Mouse (Mus musculus): ENCODE measurements at regions not wholly inside any gene's neighbourhood (a gene's known extent, or its start where the extent isn't known, plus 50 kb on each side); places are given as distances from the start of the nearest gene placed in this dataset.

- no peak overlapping the region for H3K4me3 ChIP-seq (replicated peaks)
- TF ChIP-seq GATA1 (IDR thresholded peaks at IDR 0.05; ENCODE audit: low read length) (no peak), TAL1 (IDR thresholded peaks at IDR 0.05; ENCODE audit: low read length) (no peak)
- no peaks in the 10 kb centered on the region for H3K9me3 ChIP-seq (ENCODE audit: control insufficient read depth, low read length)
- no peaks in the 10 kb centered on the region for H3K27me3 ChIP-seq (ENCODE audit: control insufficient read depth)
- no peaks in the 10 kb centered on the region for H3K36me3 ChIP-seq (ENCODE audit: control insufficient read depth)
- no peaks in the 10 kb centered on the region for H3K4me1 ChIP-seq (ENCODE audit: control insufficient read depth)
Observed at GRCm38 (mm10) chr9:32002924-32003323, 89.7 kb upstream of the Barx2 start.

GRCm38 (mm10) chr9:32003730-32004129, 90.5 kb upstream of the Barx2 start:
- no peak overlapping the region for H3K4me3 ChIP-seq (replicated peaks)
- H3K36me3 ChIP-seq (ENCODE audit: control insufficient read depth): no peaks in the 10 kb centered on the region
- no peaks in the 10 kb centered on the region for H3K9me3 ChIP-seq (ENCODE audit: control insufficient read depth, low read length)
- TF ChIP-seq GATA1 (IDR thresholded peaks at IDR 0.05; ENCODE audit: low read length): no peak
- TF ChIP-seq TAL1 (IDR thresholded peaks at IDR 0.05; ENCODE audit: low read length): no peak
- no peaks in the 10 kb centered on the region for H3K4me1 ChIP-seq (ENCODE audit: control insufficient read depth)
- no peaks in the 10 kb centered on the region for H3K27me3 ChIP-seq (ENCODE audit: control insufficient read depth)

GRCm38 (mm10) chr9:32005348-32005747, 92.1 kb upstream of the Barx2 start:
- Histone ChIP-seq H3K36me3 (ENCODE audit: control insufficient read depth) (no peaks in the 10 kb centered on the region), H3K4me1 (ENCODE audit: control insufficient read depth) (no peaks in the 10 kb centered on the region), H3K27me3 (ENCODE audit: control insufficient read depth) (no peaks in the 10 kb centered on the region), H3K4me3 (replicated peaks) (no peak overlapping the region), H3K9me3 (ENCODE audit: control insufficient read depth, low read length) (no peaks in the 10 kb centered on the region)
- TF ChIP-seq TAL1 (IDR thresholded peaks at IDR 0.05; ENCODE audit: low read length): no peak
- TF ChIP-seq GATA1 (IDR thresholded peaks at IDR 0.05; ENCODE audit: low read length): no peak

GRCm38 (mm10) chr9:32006350-32006749, 93.1 kb upstream of the Barx2 start:
- TF ChIP-seq GATA1 (IDR thresholded peaks at IDR 0.05; ENCODE audit: low read length): no peak
- no peak for TF ChIP-seq TAL1 (IDR thresholded peaks at IDR 0.05; ENCODE audit: low read length)
- Histone ChIP-seq H3K36me3 (ENCODE audit: control insufficient read depth) (no peaks in the 10 kb centered on the region), H3K4me1 (ENCODE audit: control insufficient read depth) (no peaks in the 10 kb centered on the region), H3K9me3 (ENCODE audit: control insufficient read depth, low read length) (no peaks in the 10 kb centered on the region), H3K4me3 (replicated peaks) (no peak overlapping the region), H3K27me3 (ENCODE audit: control insufficient read depth) (no peaks in the 10 kb centered on the region)

- Histone ChIP-seq H3K27me3 (ENCODE audit: control insufficient read depth) (no peaks in the 10 kb centered on the region), H3K36me3 (ENCODE audit: control insufficient read depth) (no peaks in the 10 kb centered on the region), H3K4me1 (ENCODE audit: control insufficient read depth) (no peaks in the 10 kb centered on the region), H3K4me3 (replicated peaks) (no peak overlapping the region), H3K9me3 (ENCODE audit: control insufficient read depth, low read length) (no peaks in the 10 kb centered on the region)
- TF ChIP-seq TAL1 (IDR thresholded peaks at IDR 0.05; ENCODE audit: low read length): no peak
Observed at GRCm38 (mm10) chr9:32010953-32011770, 97.9 kb upstream of the Barx2 start.

GRCm38 (mm10) chr9:32016286-32016685, 99.7 kb upstream of the Arhgap32 start:
- H3K27me3 ChIP-seq (ENCODE audit: control insufficient read depth): no peaks in the 10 kb centered on the region
- TF ChIP-seq GATA1 (IDR thresholded peaks at IDR 0.05; ENCODE audit: low read length) (no peak), TAL1 (IDR thresholded peaks at IDR 0.05; ENCODE audit: low read length) (no peak)
- H3K4me3 ChIP-seq (replicated peaks): no peak overlapping the region
- H3K4me1 ChIP-seq (ENCODE audit: control insufficient read depth): no peaks in the 10 kb centered on the region
- H3K9me3 ChIP-seq (ENCODE audit: control insufficient read depth, low read length): no peaks in the 10 kb centered on the region
- H3K36me3 ChIP-seq (ENCODE audit: control insufficient read depth): no peaks in the 10 kb centered on the region

GRCm38 (mm10) chr9:32018020-32018419, 97.9 kb upstream of the Arhgap32 start:
- no peaks in the 10 kb centered on the region for H3K36me3 ChIP-seq (ENCODE audit: control insufficient read depth)
- H3K27me3 ChIP-seq (ENCODE audit: control insufficient read depth): no peaks in the 10 kb centered on the region
- TF ChIP-seq GATA1 (IDR thresholded peaks at IDR 0.05; ENCODE audit: low read length) (no peak), TAL1 (IDR thresholded peaks at IDR 0.05; ENCODE audit: low read length) (no peak)
- H3K9me3 ChIP-seq (ENCODE audit: control insufficient read depth, low read length): no peaks in the 10 kb centered on the region
- H3K4me1 ChIP-seq (ENCODE audit: control insufficient read depth): no peaks in the 10 kb centered on the region
- no peak overlapping the region for H3K4me3 ChIP-seq (replicated peaks)

- no peaks in the 10 kb centered on the region for H3K4me1 ChIP-seq (ENCODE audit: control insufficient read depth)
- TF ChIP-seq TAL1 (IDR thresholded peaks at IDR 0.05; ENCODE audit: low read length): no peak
- no peak for TF ChIP-seq GATA1 (IDR thresholded peaks at IDR 0.05; ENCODE audit: low read length)
Observed at GRCm38 (mm10) chr9:32019786-32020185, 96.2 kb upstream of the Arhgap32 start.

GRCm38 (mm10) chr9:32020942-32021731, 94.8 kb upstream of the Arhgap32 start:
- Histone ChIP-seq H3K9me3 (ENCODE audit: control insufficient read depth, low read length) (no peaks in the 10 kb centered on the region), H3K36me3 (ENCODE audit: control insufficient read depth) (no peaks in the 10 kb centered on the region), H3K4me1 (ENCODE audit: control insufficient read depth) (no peaks in the 10 kb centered on the region), H3K4me3 (replicated peaks) (no peak overlapping the region), H3K27me3 (ENCODE audit: control insufficient read depth) (no peaks in the 10 kb centered on the region)
- no peak for TF ChIP-seq GATA1 (IDR thresholded peaks at IDR 0.05; ENCODE audit: low read length)
- TF ChIP-seq TAL1 (IDR thresholded peaks at IDR 0.05; ENCODE audit: low read length): no peak

More at GRCm38 (mm10) chr9:32019786-32020185, 96.2 kb upstream of the Arhgap32 start:
- no peak overlapping the region for H3K4me3 ChIP-seq (replicated peaks)
- H3K27me3 ChIP-seq (ENCODE audit: control insufficient read depth): no peaks in the 10 kb centered on the region
- H3K9me3 ChIP-seq (ENCODE audit: control insufficient read depth, low read length): no peaks in the 10 kb centered on the region
- H3K36me3 ChIP-seq (ENCODE audit: control insufficient read depth): no peaks in the 10 kb centered on the region
